Comparison of ENCODE assay signal across 12 mouse cellular contexts in genomic region chr10:7260166-7261108, GRCm38 (mm10). TPM values are rescaled to one million over a fixed set of nuclear protein-coding genes. Genes with fewer than 3 reads are reported as not detected.
A peak's percentile ranks its signal among the peaks of the same experiment; 100 is the strongest.
DNase-seq lines count a peak whose midpoint lies in the region; ATAC-seq lines count a peak whose summit lies in the region.
"Had no signal": no experiment of that assay in that cellular context is flagged by ENCODE, and none has a peak within 500 bp of the region (broad histone marks: within the 10 kb centered on the region; RNA-seq: fewer than 3 reads in every experiment).

No protein-coding gene starts in this region.

- no peak overlapping the region for H3K4me3 ChIP-seq in hindbrain, embryonic 10.5 days
- no peak overlapping the region for H3K4me3 ChIP-seq in hindbrain, embryonic 16.5 days (ENCODE audit: low read length)
- H3K4me3 ChIP-seq: forebrain, embryonic 15.5 days; limb, embryonic 15.5 days; stomach, embryonic 15.5 days had no signal

- H3K4me1 ChIP-seq in hindbrain, embryonic 10.5 days (replicated peaks), result peaks cover 13% of the 10 kb centered on the region
- H3K4me1 ChIP-seq in hindbrain, embryonic 16.5 days (ENCODE audit: control insufficient read depth, insufficient read depth, low read depth, low read length), result no peaks in the 10 kb centered on the region; the same call in 1 of the 2 replicates
- H3K4me1 ChIP-seq: stomach, embryonic 15.5 days had no signal

- intact Hi-C loops in gastrocnemius, postnatal 36 days (cut with DNase I), result no loop called here

- H3K36me3 ChIP-seq in hindbrain, embryonic 10.5 days, result no peaks in the 10 kb centered on the region
- H3K36me3 ChIP-seq in hindbrain, embryonic 16.5 days (ENCODE audit: control insufficient read depth, insufficient read depth, low read length), result no peaks in the 10 kb centered on the region
- H3K36me3 ChIP-seq: forebrain, embryonic 15.5 days; limb, embryonic 15.5 days; stomach, embryonic 15.5 days had no signal

- no peak overlapping the region for H3K4me2 ChIP-seq in hindbrain, embryonic 16.5 days (ENCODE audit: low read length)
- H3K4me2 ChIP-seq: forebrain, embryonic 15.5 days; limb, embryonic 15.5 days; stomach, embryonic 15.5 days had no signal

- no peak overlapping the region for H3K9ac ChIP-seq in hindbrain, embryonic 16.5 days (ENCODE audit: low read depth, low read length)
- H3K9ac ChIP-seq: forebrain, embryonic 15.5 days; limb, embryonic 15.5 days; stomach, embryonic 15.5 days had no signal

- WGBS in hindbrain, embryonic 10.5 days, result 53% methylated on average over 10 of the region's 10 CpGs
- WGBS in hindbrain, embryonic 16.5 days, result 61% methylated on average over 10 of the region's 10 CpGs

- no peaks in the 10 kb centered on the region for H3K9me3 ChIP-seq in hindbrain, embryonic 10.5 days
- H3K9me3 ChIP-seq in hindbrain, embryonic 16.5 days (ENCODE audit: control insufficient read depth, low read length), result no peaks in the 10 kb centered on the region
- H3K9me3 ChIP-seq: forebrain, embryonic 15.5 days; limb, embryonic 15.5 days; stomach, embryonic 15.5 days had no signal

- no peak for ATAC-seq in hindbrain, embryonic 16.5 days
- ATAC-seq in inflammation-experienced regulatory T-cells, adult 6 months, result no peak
- ATAC-seq: forebrain, embryonic 15.5 days had no signal

- no peaks in the 10 kb centered on the region for H3K27me3 ChIP-seq in hindbrain, embryonic 10.5 days (ENCODE audit: insufficient read depth, poor library complexity, severe bottlenecking)
- H3K27me3 ChIP-seq in hindbrain, embryonic 16.5 days (replicated peaks; ENCODE audit: control insufficient read depth, insufficient read depth, low read length), result no peaks in the 10 kb centered on the region
- H3K27me3 ChIP-seq: forebrain, embryonic 15.5 days; limb, embryonic 15.5 days; stomach, embryonic 15.5 days had no signal

- DNase-seq in hindbrain, embryonic 10.5 days (ENCODE audit: low spot score), result no peak
- peak; percentile 31 for DNase-seq in testis, postnatal 14 days (ENCODE audit: low spot score)
- no peak for DNase-seq in testis, postnatal 10 days (ENCODE audit: low spot score)
- peak; percentile 75 for DNase-seq in cerebellum, adult 9-10 months
- DNase-seq in gastrocnemius, postnatal 36 days, result no peak
- DNase-seq in liver, result no peak
- DNase-seq: kidney, adult 18-20 months had no signal

- H3K27ac ChIP-seq in hindbrain, embryonic 10.5 days, result 0 out of 2 replicates have a peak overlapping the region, but pooled peaks have one; percentile 8
- H3K27ac ChIP-seq in hindbrain, embryonic 16.5 days (ENCODE audit: low read depth, low read length), result no peak overlapping the region
- H3K27ac ChIP-seq: forebrain, embryonic 15.5 days; limb, embryonic 15.5 days; stomach, embryonic 15.5 days had no signal

RNA-seq across cellular contexts. Expression of gene Cnksr3, which starts 48.4 kb away (rescaled TPM):
- polyA plus RNA-seq in hindbrain, embryonic 10.5 days (2016; fragmentation: Nextera tagmentation; extraction: Ambion mirVana), result 7.3 and 10.5 TPM in 2 replicates
- 3.7 and 4.2 TPM in 2 replicates for polyA plus RNA-seq in hindbrain, embryonic 16.5 days (2015; fragmentation: Nextera tagmentation; extraction: Ambion mirVana)
- total RNA-seq in gastrocnemius, postnatal 36 days (2021), result 1 to 10 TPM; 4.6 to 4.7 TPM
- 1 to 10 TPM in 2 of 3 experiments, under 1 TPM in 1; 0.36 to 4.3 (median 3.3) TPM for polyA plus RNA-seq in inflammation-experienced regulatory T-cells, adult 6 months (2017; shearing (Covaris generic))

Comparison
In these comparisons a context has a peak if more than half of its experiments do, and no peak if none do; other contexts are left out.
1. DNase-seq: peak in testis, postnatal 14 days (single experiment) and cerebellum, adult 9-10 months (single experiment); none in hindbrain, embryonic 10.5 days (single experiment), testis, postnatal 10 days (single experiment), gastrocnemius, postnatal 36 days (0 of 2) and liver (single experiment).